Mouse (Mus musculus) urinary bladder, postnatal 25 days (tissue): Measurements from ENCODE around the gene Abca1.

Source experiments
- DNase-seq: peaks from one replicate; pipeline ENCODE4 v3.0.0; 2022; ENCODE audit warnings: low spot score

The Abca1 gene

GRCm38 (mm10) chr4:53148817-53149216, 10.9 kb downstream of the Abca1 start:
- DNase-seq: no peak

- DNase-seq: no peak
Measured at GRCm38 (mm10) chr4:53147454-53147853, 12.2 kb downstream of the Abca1 start.

- no peak for DNase-seq
Measured at GRCm38 (mm10) chr4:53147046-53147445, 12.6 kb downstream of the Abca1 start.

- DNase-seq: no peak
Measured at GRCm38 (mm10) chr4:53146227-53146949, 13.3 kb downstream of the Abca1 start.

- no peak for DNase-seq
Measured at GRCm38 (mm10) chr4:53145434-53146168, 14.1 kb downstream of the Abca1 start.

GRCm38 (mm10) chr4:53144571-53144970, 15.1 kb downstream of the Abca1 start:
- DNase-seq: no peak

GRCm38 (mm10) chr4:53144021-53144420, 15.7 kb downstream of the Abca1 start:
- DNase-seq: no peak

- no peak for DNase-seq
Measured at GRCm38 (mm10) chr4:53140678-53141077, 19.0 kb downstream of the Abca1 start.

GRCm38 (mm10) chr4:53139495-53139894, 20.2 kb downstream of the Abca1 start:
- DNase-seq: no peak

GRCm38 (mm10) chr4:53138974-53139373, 20.7 kb downstream of the Abca1 start:
- DNase-seq: no peak

- no peak for DNase-seq
Measured at GRCm38 (mm10) chr4:53137087-53137486, 22.6 kb downstream of the Abca1 start.

GRCm38 (mm10) chr4:53134816-53135215, 24.9 kb downstream of the Abca1 start:
- no peak for DNase-seq

- DNase-seq: no peak
Measured at GRCm38 (mm10) chr4:53133995-53134394, 25.7 kb downstream of the Abca1 start.

GRCm38 (mm10) chr4:53131538-53131937, 28.2 kb downstream of the Abca1 start:
- no peak for DNase-seq

- DNase-seq: no peak
Measured at GRCm38 (mm10) chr4:53130622-53131517, 28.8 kb downstream of the Abca1 start.

GRCm38 (mm10) chr4:53129716-53130301, 29.9 kb downstream of the Abca1 start:
- DNase-seq: no peak

GRCm38 (mm10) chr4:53127266-53127665, 32.4 kb downstream of the Abca1 start:
- DNase-seq: no peak

- no peak for DNase-seq
Measured at GRCm38 (mm10) chr4:53126794-53127193, 32.9 kb downstream of the Abca1 start.

- DNase-seq: no peak
Measured at GRCm38 (mm10) chr4:53124837-53125490, 34.7 kb downstream of the Abca1 start.

- DNase-seq: no peak
Measured at GRCm38 (mm10) chr4:53122310-53122709, 37.4 kb downstream of the Abca1 start.

- no peak for DNase-seq
Measured at GRCm38 (mm10) chr4:53121516-53122227, 38.0 kb downstream of the Abca1 start.
